Mouse (Mus musculus) heart, adult 2 months (tissue): ENCODE measurements at regions not wholly inside any gene's neighbourhood (a gene's known extent, or its start where the extent isn't known, plus 50 kb on each side); places are given as distances from the start of the nearest gene placed in this dataset.

Experiments used
- CTCF ChIP-seq: fragments of 200-600 bp; IDR thresholded peaks from 2 replicates; pipeline ENCODE4 v1.8.1; 2022; ENCODE audit warnings: antibody characterized with exemption, mild to moderate bottlenecking, moderate library complexity
- POLR2A ChIP-seq: fragments of 200-500 bp; IDR thresholded peaks from 2 replicates; pipeline ENCODE4 v1.6.1; 2011; ENCODE audit warnings: mild to moderate bottlenecking, low read depth, low read length, control low read depth; ENCODE audit not compliant: insufficient read depth

GRCm38 (mm10) chr3:39736639-39737038, 794.4 kb upstream of the Intu start:
- TF ChIP-seq CTCF = no peak
- TF ChIP-seq POLR2A = no peak
